Mouse (Mus musculus) gastrocnemius, postnatal 4 days (tissue): ENCODE data around the gene Glis3. TPM values are rescaled to one million over a fixed set of nuclear protein-coding genes. Genes with fewer than 3 reads are reported as not detected.

Experiments used
- DNase-seq, 2 experiments: peaks; one replicate each; pipeline ENCODE4 v3.0.0; 2021 to 2022; ENCODE audit warnings: low spot score in 2 of 2, mixed read lengths in 2 of 2
- total RNA-seq, 2 experiments: library from RNA; stranded (reverse); gene quantifications; 2 replicates each; pipeline ENCODE4 v1.2.3; 2021

Gene Glis3
- total RNA-seq, 2 experiments from 2014 or later, result 3.6 to 4.7 TPM

DNA sequence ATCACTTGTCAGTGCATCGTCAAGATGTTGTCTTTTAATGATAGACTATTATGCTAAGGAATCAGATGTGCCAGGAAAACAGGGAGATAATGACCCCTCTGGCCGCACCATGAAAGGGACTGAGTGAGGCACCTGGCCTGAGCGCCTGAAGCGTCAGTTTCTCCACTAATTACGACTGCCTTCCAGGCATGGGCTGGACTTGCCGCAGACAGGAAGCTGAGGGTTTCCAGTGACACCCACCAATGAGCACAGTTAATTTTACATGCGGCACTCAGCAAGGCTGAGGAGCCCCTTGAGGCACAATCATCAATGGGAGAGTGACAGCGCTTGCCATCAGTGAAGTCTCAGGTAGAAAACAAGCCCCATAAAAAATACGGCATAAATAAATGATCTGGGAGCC, 141.1 kb downstream of the Glis3 start:
- no peak for DNase-seq

DNA sequence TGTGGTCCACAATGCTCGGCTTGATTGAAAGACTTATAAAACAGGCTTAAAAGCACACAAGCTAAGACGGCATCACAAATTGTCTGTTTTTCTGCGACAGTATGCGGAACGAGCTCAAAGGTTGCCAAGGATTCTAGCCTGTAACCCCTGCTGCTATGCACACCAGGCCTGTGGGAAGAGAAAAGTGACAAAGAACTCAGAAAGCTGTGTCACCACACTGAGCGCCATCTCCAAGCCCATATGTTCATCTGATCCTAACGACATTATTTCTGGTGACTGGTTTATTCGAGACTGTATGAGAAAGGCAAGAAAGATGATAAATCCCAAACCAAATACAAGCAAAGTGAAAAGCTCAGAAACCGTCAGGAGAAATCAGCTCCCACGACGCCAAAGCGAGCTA, 144.9 kb downstream of the Glis3 start:
- no peak for DNase-seq

DNA sequence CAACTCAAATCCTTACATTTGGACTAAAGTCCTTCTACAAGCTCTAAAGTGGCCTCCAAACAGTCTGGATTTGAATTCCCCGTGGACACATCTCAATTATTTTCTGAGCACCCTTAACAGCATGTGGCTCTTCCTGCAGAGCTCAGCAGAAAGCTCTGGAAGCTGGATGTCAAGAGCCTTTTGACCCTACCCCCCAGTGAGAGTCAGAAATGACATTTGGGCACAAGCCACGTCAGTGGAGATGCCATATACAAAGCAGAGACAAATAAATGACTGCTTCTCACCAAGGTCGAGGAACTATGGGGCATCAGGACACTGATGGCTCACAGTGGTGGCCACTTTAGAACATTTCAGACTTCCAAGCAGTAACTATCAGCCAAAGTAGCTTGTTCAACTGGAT, 146.3 kb downstream of the Glis3 start:
- no peak for DNase-seq

DNA sequence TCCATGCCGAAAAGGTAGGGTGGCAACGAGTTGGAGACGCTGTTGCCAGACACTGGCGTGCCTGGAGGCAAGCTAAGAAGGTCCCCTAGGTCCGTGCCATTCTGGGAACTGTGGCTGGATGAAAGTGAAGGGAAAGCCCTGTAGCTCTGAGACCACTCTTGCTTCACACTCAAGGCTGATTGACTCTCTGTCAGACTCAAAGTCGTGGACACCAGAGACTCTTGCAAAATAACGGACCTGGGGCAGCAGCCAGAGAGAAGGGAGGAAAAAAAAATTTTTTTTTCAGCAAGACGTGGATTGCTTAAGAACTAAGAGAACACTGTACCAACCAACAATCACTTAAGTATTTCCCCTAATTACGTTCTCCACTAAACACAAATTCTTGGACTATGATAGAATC, 148.1 kb downstream of the Glis3 start:
- DNase-seq, result no peak

GRCm38 (mm10) chr19:28530846-28531245, 149.0 kb downstream of the Glis3 start:
- peak; percentile 18 to 46 for DNase-seq

GRCm38 (mm10) chr19:28529006-28529405, 150.9 kb downstream of the Glis3 start:
- no peak for DNase-seq

GRCm38 (mm10) chr19:28527446-28527845, 152.4 kb downstream of the Glis3 start:
- DNase-seq, result no peak

GRCm38 (mm10) chr19:28525331-28525730, 154.5 kb downstream of the Glis3 start:
- DNase-seq, result no peak

- DNase-seq, result no peak
Observed at GRCm38 (mm10) chr19:28522289-28522688, 157.6 kb downstream of the Glis3 start.

DNA sequence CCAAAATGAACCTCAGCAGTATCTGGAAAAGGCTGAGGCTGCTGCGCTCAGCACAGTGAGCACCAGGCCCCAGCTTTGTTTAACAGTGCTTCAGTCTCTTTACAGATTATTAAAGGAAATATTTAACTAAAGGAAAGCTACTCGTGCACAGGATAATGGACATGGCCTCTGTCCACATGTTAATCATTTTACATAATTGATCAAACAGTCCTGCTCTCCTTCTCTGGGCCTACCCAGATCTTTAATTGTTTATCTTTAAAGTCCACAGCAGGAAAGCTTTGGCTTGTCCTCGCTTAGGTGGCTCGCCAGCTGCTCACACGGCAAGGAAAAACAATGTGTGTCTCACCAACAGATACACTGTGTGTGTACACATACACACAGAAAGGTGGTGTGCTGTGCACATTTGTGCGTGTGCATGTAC, 159.1 kb downstream of the Glis3 start:
- no peak for DNase-seq

DNA sequence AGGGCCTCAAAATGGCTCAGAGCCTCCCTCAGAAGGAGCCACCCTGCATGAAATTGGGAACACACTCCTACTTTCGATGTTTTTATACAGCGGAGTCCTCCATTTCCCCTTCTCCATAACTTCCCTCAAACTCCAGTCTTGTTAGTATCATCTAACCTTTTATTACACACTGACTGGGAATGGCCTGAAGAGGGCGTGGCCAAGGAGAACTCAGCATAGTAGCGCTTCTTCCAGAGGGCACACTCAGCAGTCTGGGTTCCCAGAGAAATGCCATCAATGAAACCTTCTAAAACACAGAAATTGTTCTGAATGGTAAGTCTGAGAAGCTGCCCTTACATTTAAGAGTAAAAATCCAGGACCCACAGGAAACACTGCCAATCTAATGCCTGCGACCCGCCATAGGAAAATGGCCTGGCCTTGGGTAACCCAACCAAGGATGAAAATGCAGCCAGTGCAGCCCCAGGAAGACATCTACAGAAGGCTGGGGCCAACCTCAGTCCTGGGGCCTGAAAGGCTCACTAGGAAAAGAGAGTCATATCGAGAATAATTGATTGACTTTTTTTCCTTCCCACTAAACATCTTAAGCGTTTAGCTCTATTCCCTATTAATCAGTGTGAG, 159.6 kb downstream of the Glis3 start:
- DNase-seq, result no peak

DNA sequence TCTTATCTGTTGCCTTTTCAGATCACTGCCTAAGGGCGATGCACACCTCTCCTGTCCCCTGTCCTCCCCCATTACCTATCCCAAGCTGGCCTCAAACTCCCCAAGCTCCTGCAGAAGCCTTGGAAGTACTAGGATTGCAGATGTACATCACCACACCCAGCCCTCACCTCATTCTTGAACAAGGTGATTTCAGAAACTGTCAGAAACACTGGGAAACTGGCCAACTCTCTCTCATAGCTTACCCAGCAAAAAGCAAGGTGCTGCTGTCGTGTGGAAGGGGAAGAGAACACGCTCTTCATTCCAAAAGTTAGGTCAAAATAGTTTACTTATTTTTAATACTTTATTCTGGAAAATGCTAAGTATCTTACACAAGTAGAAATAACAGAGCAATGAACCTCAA, 160.6 kb downstream of the Glis3 start:
- no peak for DNase-seq

DNA sequence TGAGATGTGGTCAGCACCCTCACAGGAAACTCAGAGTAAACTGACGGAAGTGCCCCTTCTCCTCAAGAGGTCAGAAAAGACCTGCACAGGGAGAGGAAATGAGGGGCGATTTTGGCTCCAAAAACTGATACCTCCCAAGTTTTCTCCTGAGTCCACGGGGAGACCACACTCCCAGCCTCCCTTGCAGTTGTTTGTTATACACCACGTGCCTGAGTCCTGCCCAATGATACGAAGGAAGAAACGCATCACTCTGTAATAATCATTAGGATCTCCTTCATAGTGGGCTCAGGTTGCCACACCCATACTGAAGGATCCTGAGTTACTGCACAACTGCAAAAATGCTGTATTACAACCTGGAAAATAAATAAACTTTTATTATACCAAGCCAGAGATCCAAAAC, 161.0 kb downstream of the Glis3 start:
- no peak for DNase-seq

- no peak for DNase-seq
Observed at GRCm38 (mm10) chr19:28518266-28518665, 161.6 kb downstream of the Glis3 start.

GRCm38 (mm10) chr19:28517464-28518080, 162.3 kb downstream of the Glis3 start:
- no peak for DNase-seq

DNA sequence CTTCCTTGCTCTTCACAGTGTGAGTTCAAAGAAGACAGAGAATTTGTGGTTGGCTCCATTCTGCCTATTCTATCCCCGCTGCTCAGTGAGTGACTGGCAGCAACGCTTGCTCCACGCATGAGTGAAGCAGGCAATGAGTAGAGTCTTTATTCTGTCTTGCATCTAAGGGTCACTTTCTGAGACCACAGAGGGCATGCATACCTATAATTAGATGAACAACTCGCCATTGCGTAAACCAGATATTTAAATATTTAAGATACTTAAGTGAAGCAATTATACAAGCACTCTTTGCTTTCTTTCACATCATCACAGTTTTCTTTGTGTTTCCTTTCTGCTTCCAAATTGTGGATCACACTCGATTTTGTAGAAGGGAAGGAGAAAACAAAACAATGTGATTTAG, 163.4 kb downstream of the Glis3 start:
- no peak for DNase-seq

DNA sequence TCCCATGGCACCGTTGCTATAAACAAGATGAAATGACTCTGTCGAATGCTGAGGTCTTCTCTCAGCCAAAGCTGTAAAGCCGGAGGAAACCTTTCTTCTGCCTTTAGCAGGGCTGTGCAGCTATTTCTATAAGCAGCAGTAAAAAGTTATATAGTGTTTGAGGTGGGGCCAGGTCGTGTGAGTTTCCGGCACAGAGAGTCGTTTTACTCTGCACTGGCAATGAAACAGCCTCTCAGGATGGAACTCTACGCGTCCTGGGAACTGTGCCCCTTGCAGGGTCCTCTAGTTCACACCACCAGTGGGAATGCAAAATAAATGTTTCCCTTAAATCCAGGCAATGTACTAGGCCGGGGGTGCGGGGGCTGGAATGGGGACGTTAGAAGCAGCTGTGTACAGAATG, 167.4 kb downstream of the Glis3 start:
- DNase-seq, result no peak

DNA sequence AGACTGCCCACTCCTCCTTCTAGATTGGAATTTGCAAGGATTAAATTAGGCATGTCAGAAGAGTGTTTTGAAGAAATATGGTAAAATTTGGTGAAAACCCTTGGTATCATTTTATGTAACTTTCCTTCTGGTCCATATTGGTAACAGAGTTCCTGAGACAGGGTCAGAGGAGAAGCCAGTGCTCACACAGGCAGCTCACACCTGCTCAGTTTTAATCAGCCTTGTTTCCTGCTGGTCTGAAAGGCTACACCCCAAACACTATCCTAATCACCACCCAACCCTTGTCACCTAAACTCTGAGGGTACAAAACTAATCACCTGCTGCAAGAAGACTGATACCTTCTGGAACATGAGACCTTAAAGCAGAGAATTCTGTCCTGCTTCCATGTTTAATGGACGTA, 168.0 kb downstream of the Glis3 start:
- no peak for DNase-seq

- DNase-seq, result no peak
Observed at GRCm38 (mm10) chr19:28505376-28505775, 174.5 kb downstream of the Glis3 start.

- no peak for DNase-seq
Observed at GRCm38 (mm10) chr19:28503011-28503410, 176.9 kb downstream of the Glis3 start.

GRCm38 (mm10) chr19:28500975-28501374, 178.9 kb downstream of the Glis3 start:
- no peak for DNase-seq

GRCm38 (mm10) chr19:28500505-28500904, 179.4 kb downstream of the Glis3 start:
- no peak for DNase-seq

DNA sequence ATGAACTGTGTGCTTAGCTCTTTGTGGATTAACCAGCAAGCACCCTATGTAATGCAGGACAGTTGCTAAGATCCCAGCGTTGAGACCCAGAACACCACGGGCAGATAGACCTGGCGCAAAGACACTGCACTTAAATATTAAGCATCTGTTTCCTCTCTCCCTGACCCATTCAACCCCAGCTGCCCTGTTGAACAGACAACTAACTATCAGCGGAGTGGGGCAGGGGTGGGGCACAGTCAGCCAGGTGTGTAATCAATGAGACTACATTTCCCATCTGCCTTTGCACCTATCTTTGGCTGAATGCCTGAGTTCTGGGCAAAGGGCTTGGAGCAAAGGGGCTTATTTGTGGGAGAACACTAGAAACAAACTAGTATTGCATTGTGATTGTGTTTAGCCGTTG, 180.1 kb downstream of the Glis3 start:
- DNase-seq, result no peak
